Mouse (Mus musculus) left cerebral cortex, adult 9 months (tissue): Measurements from ENCODE around the gene Trim31.

ENCODE experiments used
- DNase-seq, 2 experiments: peaks; one replicate each; pipeline ENCODE4 v3.0.0; 2022; ENCODE audit warnings: low spot score in 2 of 2

Trim31 gene

DNA sequence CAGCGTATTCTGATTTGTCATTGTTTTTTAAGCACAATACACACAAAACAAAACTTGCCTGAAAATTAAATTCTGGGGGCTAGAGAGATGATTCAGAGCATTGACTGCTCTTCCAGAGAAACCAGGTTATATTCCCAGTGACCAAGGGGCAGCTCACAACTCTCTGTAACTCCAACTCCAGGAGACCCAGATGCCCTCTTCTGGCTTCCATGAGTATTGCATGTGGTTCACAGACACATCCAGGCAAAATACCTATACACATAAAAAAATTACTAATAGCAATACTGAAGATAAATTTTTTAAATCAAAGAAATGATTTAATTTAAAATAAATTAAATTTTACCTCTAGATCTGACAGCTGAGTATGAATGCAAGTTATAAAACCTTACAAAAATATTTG lies 1.3 kb upstream of the Trim31 start:
- DNase-seq = peak in 1 of 2 experiments; percentile 44

DNA sequence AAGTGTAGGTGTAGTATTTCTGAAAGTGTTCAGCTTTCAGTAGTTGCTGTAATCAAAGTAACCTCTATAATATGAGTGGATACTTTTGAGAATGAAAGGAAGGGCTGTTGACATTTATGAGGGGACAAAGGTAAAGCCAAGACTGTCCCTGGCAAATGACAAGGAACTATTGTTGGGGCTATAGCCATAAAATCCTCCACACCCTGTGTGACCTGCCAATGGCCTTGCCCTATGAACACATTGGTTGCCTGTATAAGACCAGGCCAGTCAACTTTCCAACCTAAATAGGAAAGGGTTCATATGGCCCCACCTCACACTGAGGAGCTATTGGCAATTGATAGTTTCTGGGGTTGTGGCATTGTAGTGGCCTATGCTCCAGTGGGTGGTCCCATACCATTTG lies 853 bp upstream of the Trim31 start:
- DNase-seq = no peak

DNA sequence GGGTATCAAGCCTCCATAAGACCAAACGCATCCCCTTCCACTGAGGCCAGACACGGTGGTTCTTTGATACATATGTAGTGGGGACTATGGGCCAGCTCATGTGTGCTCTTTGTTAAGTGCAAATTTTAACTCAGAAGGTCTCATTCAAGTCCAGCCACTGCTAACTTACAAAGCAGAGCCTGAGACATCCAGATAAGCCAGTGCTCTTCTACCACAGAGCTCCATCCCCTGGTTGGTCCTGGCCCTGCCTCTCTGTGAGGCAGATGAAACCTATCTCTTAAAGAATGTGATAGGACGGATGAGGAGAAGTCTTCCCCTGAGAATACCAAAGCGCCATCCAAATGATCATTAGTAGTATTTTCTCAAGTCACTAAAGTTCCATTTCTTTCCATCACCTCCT lies 1.5 kb downstream of the Trim31 start:
- DNase-seq = no peak

DNA sequence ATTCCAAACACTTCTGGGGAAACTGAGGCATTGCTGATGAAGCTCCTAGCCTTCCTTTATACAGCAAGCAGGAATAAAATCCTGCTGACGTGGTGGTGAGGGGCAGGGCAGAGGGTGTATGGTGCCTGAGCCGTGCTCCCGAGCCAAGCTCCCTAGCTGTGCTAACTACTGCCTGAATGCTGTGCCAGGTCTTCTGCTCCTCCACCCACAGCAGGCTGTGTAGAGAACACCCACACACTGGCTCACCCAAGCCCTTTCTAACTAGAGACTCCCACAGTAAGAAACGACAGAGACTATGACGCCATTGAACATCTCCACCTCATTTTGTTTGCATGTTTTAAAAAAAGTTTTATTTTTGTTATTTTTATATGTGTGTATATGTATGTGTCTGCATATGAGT lies 2.1 kb downstream of the Trim31 start:
- DNase-seq = peak in 1 of 2 experiments; percentile 28

DNA sequence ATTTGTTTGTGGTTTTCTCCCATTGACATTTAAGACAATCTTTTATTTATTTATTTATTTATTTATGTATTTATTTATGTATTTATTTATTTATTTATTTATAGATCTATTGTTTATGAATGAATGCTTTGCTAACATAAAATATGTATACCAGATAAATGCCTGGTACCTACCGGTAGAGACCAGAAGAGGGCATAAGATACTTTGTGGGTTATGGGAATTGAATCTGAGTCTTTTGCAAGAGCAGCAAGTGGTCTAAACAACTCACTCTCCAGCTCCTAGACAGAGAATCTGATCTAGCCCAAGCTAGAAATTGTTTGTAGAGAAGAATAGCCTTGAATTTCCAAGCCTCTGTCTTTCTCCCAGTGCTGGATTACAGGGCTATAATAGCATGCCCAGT lies 2.8 kb downstream of the Trim31 start:
- no peak for DNase-seq

DNA sequence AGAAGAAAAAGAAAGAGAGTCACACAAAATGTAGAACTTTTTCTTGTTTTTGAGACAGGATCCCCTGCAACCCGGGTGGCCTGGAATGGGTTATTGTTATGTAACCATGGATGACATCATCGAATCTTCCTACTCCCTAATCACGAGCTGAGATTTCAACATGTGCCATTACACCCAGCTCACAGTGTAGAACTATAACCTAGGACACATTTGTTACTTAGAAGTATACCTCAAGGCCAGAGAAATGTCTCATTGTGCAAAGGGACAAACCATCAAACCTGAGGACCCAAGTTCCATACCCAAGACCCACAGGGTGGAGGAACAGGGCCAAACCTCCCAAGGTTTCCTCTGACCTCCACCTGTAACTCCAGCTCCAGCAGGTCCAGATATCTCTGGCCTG lies 5.7 kb downstream of the Trim31 start:
- no peak for DNase-seq

DNA sequence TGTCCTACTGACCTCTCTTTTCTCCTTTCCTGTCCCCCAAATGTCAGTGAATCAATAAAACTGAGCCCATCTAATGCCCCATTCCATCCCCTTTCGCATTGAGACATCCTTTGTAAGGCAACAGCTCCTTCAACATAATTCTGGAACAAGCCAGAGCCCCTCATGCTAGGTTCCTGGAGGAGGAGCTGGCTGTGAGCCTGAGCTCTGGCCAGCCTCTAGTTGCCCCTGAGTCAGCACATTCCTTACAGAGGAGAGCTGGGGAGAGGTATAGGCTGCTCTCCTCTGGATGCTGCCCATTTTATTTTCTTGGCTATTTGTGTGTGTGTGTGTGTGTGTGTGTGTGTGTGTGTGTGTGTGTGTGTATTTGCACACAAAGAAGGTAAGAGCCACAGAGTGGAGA lies 10.3 kb downstream of the Trim31 start:
- no peak for DNase-seq

DNA sequence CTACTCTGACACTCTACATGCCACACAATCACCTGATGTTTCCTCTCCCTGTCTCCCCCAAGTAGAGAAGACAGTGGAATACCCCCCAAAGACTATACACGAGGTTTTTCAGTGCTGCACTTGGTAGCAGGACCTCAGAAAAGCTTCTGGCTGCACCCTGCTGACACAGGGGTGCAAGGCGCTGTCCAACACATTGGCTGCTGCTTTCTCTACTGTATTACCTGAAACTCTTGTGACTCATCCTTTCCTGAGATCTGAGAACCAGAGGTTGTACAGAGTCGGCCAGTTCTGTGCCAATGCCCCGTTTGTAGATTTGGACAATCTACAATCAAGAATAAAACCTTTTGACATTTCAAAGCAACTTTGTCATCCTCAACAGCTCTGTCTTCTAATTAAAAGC lies 11.9 kb downstream of the Trim31 start:
- DNase-seq = no peak

DNA sequence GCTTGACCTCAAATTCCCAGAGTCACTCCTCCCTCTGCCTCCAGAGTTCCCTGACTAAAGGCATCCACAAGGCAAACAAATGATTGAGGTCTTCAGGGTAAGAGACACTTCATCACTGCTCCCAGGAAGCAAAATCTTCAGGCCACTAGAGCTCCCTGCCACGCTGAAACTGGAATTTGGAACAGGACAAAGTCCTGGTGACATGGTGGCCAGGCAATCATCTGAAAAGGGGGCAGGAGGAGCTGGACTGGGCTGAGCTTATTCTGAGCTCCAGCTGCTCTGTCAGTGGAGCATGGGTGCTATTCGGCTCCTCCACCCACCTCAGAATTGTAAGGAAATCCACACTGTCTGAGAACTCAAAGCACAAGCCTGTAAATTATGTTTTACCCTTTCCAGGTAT lies 14.1 kb downstream of the Trim31 start:
- DNase-seq = no peak

DNA sequence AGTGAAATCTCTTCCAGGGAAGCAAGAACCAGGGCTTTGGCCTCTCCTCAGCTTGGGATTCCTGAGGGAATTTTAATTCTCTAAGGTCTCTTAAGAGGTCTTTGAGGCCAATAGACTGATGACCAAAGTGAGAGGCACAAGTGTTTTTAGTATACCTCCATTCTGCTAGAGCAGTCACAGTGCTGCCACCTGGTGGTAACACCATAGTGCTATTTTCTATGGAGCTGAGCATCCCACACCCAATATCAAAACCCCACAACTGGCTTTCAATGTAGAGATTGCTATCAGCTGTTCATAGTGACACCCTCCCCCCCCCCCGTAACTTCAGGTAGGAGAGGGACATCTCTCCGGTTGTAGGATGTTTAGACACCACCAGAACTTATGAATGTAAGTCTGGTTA lies 16.2 kb downstream of the Trim31 start:
- DNase-seq = peak; percentile 14 to 81

DNA sequence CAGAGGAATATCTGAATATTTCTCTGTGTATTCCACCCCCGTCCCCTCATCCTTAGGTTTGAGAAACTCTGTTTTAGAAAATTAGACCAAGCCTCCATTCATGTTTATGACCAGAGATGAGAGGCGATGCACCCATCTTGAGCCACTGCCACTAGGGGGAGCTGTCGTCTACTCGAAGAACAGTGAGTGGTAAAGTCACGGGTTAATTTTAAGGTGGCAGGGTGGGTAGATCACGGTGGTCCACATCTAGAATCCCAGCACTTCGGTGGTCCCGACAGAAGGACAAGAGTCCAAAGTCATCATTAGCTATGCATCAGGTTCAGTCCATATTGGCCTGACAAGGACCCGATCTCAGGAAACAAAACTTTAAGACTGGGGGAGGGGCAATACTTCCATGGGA lies 17.2 kb downstream of the Trim31 start:
- peak in 1 of 2 experiments; percentile 59 for DNase-seq

DNA sequence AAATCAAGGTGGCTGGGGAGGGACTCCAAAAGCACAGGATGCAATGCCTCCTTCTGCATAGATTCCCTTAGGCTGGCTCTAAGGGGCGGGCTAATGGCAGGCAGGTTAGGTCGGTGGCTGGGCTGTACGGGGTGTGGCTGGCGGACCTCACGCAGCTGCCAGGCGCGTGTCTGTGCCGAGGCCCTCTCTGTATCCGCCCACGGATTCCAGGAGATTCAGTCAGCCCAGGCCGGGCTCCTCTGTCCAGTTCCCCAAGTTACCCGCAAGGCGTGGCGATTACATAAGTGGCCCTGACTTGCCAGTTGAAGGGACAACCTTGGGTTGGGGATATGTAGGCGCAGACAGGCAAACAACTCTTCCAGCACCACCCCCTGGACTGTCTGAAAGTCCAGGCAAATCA lies 22.3 kb downstream of the Trim31 start:
- DNase-seq = no peak

DNA sequence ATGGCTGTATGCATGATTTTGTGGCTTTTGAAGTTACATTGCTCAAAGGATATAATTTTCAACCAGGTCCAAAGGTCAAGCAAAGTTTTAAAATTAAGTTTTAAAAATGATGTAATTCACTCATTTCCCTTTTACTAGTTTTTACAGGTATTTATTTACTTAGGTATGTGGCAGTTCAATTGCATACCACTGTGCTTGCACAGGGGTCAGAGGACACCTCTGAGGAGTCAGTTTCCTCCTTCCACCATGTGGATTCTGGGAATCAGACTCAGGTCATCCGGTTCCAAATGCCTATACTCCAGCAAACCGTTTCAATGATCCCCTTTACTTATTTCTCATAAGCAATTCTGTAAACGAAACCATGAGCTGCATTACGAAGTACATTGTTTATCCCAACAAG lies 24.8 kb downstream of the Trim31 start:
- DNase-seq = no peak

DNA sequence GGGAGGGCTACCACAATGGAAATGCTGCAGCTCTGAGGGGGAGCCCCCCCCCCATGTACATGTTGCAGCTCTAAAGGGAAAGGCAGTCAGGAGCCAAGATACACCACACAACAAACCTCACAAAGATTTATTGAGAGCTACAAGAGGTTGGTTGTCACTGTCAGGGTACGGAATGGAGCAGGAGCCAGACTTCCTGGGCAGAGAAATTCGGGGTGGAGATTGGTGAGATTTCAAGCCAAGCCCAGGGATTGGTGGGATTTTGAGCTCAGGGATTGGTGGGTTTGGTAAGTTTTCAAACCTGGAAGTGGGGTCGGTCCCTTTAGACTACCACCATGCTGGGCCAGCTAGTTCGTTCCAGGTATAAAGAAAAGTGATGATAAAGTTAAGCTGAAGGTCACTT lies 25.6 kb downstream of the Trim31 start:
- no peak for DNase-seq

DNA sequence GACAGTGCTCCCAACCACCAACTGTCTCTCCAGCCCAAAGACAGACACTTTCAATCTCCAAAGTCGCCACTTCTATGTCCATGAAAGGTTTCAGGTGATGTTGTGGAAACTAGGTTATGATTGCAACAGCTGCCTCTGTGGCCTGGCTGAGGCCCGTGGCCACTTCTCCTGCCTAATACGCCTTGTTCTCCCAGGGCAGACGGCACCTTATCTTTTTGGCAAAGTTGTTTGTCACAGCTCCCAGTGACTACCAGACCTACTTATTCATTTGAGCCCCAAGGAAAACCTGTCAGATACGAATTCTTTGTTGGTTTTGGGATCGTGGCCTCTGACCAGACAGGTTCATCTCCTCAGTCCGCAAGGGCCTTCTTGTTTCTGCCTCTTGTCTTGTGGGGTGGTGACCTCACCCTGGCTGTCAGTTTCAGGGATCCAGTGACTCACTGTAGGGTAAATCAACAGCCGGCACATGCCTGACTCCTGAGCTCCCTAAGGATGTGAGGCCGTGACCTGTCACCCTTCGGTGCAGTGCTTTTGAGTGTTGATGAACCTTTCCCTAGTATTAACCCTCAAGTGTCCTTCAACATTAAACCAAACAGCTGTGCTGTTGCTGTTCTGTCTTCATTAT lies 29.7 kb downstream of the Trim31 start:
- no peak for DNase-seq

DNA sequence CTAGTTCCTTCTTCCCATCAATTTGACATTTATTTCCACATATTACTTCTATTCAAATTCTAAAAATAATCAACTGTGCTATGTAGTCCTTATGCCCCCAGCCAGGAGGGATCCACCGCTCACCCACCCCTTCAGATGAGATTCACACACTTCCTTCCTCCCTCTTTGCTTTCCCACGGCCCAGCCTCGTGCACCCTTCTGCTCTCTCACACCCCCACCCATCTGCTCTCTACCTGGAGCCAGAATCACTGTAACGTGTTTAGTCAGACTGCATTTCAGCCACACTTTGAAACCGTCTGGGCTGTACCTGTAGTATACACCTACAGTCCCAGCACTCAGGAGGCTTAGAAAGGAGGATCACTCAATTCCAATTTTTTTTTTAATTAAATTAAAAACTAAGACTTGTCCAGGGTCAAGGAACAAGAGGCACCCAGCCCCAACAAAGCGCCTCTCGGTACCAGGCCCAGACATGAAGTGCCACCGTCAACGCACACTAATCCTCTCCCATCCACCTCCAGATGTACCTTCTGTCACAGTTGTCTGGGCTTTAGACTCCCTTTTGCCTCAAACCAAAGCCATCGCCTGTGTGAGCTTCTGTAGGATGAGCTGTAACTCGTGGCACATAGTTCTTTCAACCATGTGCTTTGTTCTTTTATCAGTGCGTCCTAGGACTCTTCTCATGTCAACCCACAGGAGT lies 31.5 kb downstream of the Trim31 start:
- no peak for DNase-seq

DNA sequence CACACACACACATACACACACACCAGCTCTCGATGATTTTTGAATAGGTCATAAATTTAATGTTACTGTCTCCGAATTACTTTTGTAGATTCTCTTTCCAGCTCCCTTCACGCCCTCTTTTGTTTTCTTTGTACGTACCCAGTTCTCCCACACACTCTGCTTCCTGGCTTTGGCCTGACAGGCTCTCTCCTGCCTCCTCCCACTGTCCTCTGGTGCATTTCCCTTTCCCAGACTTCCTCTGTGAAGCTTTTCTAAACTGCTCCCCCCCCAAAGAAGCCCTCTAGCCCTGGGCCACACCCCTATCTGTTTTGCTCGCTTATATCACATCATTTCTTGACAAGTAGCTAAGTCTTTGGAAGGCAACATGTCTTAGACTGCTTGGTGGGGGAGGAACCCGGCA lies 32.3 kb downstream of the Trim31 start:
- DNase-seq = no peak

DNA sequence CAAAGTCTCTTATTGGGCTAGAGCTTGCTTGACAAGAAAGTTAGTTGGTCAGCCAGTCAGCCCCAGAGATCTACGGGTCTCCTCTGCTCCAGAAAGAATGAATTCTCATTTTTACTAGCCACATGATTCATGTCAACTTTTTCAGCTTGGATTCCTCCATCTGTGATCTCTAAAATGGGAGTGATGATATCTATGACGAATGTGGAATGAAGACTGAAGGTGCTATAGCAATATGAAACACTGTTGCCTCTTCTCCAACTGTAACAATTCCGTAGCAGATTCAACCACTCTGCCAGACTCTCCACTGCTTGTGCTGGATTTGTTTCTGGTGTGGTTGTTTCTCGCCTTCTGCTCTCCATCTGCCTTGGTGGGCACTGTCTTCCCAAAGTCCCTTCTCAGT lies 33.2 kb downstream of the Trim31 start:
- no peak for DNase-seq

DNA sequence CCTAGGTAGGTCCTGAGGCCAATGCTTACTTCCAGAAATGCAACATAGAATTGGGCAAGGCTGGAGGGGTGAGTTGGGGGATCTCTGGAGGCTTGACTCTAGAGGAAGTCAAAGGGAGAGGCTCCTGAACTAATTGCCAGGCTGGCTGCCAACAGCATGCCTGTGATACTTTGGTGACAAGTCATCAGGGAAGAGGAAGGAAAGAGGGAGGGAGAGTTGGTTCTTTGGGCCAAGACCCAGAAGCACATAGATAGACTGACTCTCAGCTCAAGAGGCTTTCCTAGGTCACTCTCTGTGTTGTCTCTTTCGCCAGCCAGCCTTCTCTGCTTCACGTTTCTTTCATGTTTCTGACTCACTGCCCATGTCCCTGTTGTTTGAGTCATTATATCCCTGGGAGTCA lies 33.9 kb downstream of the Trim31 start:
- DNase-seq = no peak

DNA sequence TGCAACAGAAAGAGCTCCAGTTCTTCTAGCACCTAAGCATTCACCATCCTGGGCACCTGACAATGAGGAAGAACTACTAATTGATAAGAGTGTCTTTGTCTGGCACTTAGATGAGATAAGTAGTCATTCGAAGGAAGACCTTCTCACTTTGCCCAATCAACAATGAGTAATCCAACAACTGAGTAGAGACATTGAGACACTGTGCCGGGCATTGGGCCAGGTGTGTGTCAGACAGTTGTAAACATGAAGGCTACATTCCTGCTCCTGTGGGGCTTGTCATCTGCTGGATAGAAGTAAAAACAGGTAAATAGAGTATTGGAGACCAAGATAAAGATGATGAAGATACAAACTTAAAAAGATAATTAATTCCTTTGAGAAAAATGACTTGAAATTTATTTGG lies 40.1 kb downstream of the Trim31 start:
- DNase-seq = no peak

DNA sequence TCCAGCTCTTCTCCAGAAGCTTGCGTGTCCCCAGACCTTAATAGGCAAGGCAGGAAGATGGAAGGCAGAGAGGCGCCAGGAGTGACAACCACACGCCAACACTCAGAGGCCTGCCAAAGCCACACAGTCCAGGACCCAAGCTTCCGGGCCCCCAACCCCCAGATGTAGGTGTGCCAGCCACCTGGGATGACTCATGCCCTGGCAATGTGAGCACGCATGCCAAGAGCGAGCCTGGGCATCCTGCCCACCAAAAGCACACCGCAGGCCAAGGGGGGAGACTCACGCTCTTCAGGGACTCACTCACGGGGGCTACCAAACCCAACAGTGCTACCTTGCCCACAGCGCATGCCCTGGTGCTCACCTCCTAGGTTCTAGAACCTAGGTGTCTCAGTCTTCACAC lies 44.5 kb downstream of the Trim31 start:
- DNase-seq = peak in 1 of 2 experiments; percentile 74

DNA sequence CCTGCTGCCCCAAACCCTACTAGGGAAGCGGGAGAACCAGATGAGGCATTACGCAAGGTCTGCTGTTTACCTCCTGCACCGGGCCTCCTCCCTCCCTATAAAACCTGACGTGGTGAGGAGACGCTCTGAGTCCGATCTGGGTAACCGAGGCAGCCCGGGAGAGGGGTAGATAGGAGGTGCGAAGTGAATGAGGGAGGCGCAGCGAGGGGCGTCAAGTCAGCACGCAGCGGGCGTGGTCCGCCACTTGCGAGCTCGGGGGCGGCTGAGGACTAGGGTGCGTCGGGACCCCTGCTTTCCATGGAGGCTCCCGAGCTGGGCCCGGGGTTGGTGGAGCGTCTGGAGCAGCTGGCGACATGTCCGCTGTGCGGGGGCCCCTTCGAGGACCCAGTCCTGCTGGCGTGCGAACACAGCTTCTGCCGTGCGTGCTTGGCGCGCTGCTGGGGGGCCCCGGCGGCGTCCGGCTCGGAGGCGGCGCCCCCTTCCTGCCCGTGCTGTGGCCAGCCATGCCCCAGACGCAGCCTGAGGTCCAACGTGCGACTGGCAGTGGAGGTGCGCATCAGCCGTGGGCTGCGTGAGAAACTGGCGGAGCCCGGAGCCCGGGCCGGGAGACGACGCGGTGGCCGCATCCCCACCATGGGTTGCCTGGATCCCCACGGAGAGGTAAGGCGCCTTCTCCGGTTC lies 45.0 kb downstream of the Trim31 start, which contains the start of gene Rnf39:
TSS of gene Rnf39 (plus strand) at position 128 of the 681 bp plus-strand sequence.
- peak in 1 of 2 experiments; percentile 59 for DNase-seq

DNA sequence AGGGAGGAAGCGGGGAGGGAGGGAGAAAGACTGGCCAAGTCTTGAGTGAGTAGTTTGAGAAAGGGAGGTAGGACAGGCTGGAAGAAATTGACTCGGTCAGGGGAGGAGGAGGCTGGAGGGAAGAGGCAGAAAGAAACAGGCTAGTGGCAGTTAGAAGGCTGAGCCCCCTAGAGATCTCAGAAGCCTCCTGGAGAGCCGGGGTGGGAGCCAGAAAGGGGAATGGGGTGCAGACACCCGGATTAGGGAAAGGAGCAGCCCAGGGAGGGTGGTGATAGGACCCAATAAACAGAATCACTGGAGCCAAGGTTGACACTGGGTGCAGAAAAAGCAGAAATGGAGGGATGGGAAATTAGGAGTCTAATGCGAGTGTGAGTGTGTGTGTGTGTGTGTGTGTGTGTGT lies 45.8 kb downstream of the Trim31 start:
- DNase-seq = no peak
